Mouse (Mus musculus) testis, adult 2 months (tissue): Measurements from ENCODE around the gene Akap9.

Source experiments
- CTCF ChIP-seq: fragments of 200-500 bp; IDR thresholded peaks from 2 replicates; pipeline ENCODE4 v1.5.1; 2012; ENCODE audit warnings: low read depth, mild to moderate bottlenecking, inconsistent platforms, low read length, moderate library complexity; ENCODE audit not compliant: control insufficient read depth, insufficient read depth, insufficient replicate concordance
- POLR2A ChIP-seq: fragments of 200-500 bp; IDR thresholded peaks from 2 replicates; pipeline ENCODE4 v1.6.1; 2012; ENCODE audit warnings: low read depth, mild to moderate bottlenecking, inconsistent platforms, low read length, moderate library complexity; ENCODE audit not compliant: control insufficient read depth

- TF ChIP-seq CTCF (no peak), POLR2A (no peak)
These were observed 8.1 kb downstream of the Akap9 start for GRCm38 (mm10) chr5:3935778-3936554.
